Mouse (Mus musculus) intestine, postnatal 0 days (tissue): ENCODE data around the gene Fads1. TPM values are rescaled to one million over a fixed set of nuclear protein-coding genes. Genes with fewer than 3 reads are reported as not detected.
A peak's percentile ranks its signal among the peaks of the same experiment; 100 is the strongest.

Experiments
- ATAC-seq: fragments of 200-750 bp; cut with Nextera tagmentation; 2 replicates; pipeline ENCODE4 v1.8.0; 2017; ENCODE audit warnings: mild to moderate bottlenecking, moderate TSS enrichment, moderate library complexity
- H3K27ac ChIP-seq: fragments of 300-500 bp; sonication (generic); 2 replicates; pipeline ENCODE4 v1.5.1; 2014; ENCODE audit warnings: mild to moderate bottlenecking, low read depth, low read length, moderate library complexity
- H3K27me3 ChIP-seq: fragments of 300-500 bp; sonication (generic); replicated peaks from 2 replicates; pipeline ENCODE4 v1.6.1; 2014; ENCODE audit warnings: low read length, mixed read lengths; ENCODE audit not compliant: control insufficient read depth, insufficient read depth
- H3K36me3 ChIP-seq: fragments of 300-500 bp; sonication (generic); 2 replicates; pipeline ENCODE4 v1.6.1; 2014; ENCODE audit warnings: mild to moderate bottlenecking, moderate library complexity; ENCODE audit not compliant: control insufficient read depth, insufficient read depth
- H3K4me1 ChIP-seq: fragments of 300-500 bp; sonication (generic); replicated peaks from 2 replicates; pipeline ENCODE4 v1.6.1; 2014; ENCODE audit warnings: antibody characterized with exemption, low read length, mixed read lengths; ENCODE audit not compliant: control insufficient read depth, insufficient read depth
- H3K4me2 ChIP-seq: fragments of 300-500 bp; sonication (generic); replicated peaks from 2 replicates; pipeline ENCODE4 v1.6.1; 2014; ENCODE audit warnings: low read depth, mild to moderate bottlenecking, moderate library complexity
- H3K4me3 ChIP-seq: fragments of 300-500 bp; sonication (generic); 2 replicates; pipeline ENCODE4 v1.5.1; 2014; ENCODE audit warnings: low read depth, low read length
- H3K9ac ChIP-seq: fragments of 300-500 bp; sonication (generic); 2 replicates; pipeline ENCODE4 v1.6.1; 2014; ENCODE audit warnings: mild to moderate bottlenecking, low read depth, low read length
- H3K9me3 ChIP-seq: fragments of 300-500 bp; sonication (generic); 2 replicates; pipeline ENCODE4 v1.6.1; 2016; ENCODE audit warnings: mixed run types; ENCODE audit not compliant: control insufficient read depth
- CTCF ChIP-seq: sonication (generic); IDR thresholded peaks from 2 replicates; pipeline ENCODE4 v1.5.1; 2016; ENCODE audit warnings: low read depth, mild to moderate bottlenecking, control low read depth, antibody characterized with exemption, moderate library complexity
- WGBS: fragments of 180-500 bp; shearing (Covaris S2); extraction: QIAGEN DNeasy Blood & Tissue Kit; methylation state at CpG from one replicate; pipeline ENCODE4 v1.1.7; 2014; 5-methylcytosine and 5-hydroxymethylcytosine counted together
- polyA plus RNA-seq: library from polyadenylated mRNA; unstranded; fragments of >200 nt; fragmentation: Nextera tagmentation; extraction: Ambion mirVana; gene quantifications from 2 replicates; pipeline ENCODE4 v1.2.1, GENCODE M21; 2015

The Fads1 gene
- polyA plus RNA-seq, 1 experiment from 2014 or later, result 26.9 TPM

DNA sequence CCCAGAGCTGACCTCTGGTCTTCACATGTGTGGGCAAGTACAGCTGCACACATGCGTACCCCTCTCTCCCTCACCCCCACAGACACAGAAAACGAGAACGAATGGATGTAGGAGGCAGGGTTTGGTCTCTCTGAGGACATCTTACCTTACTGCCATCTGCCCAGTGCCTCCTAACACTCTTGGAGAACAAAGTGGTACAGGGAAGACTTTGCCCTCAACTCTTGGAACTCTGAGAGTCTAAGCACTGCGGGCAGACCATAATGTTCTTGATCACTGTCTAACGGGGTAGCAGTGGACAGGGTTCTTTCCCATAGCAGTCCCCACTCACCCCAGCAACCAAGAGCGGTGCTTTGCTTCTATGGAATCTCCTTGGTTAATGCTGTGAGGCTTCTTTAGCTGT is 6.3 kb downstream of the Fads1 start:
- H3K9ac ChIP-seq, result no peak overlapping the region
- 83% methylated on average over 6 of the region's 6 CpGs for WGBS
- no peak for TF ChIP-seq CTCF
- no peak overlapping the region for H3K4me3 ChIP-seq
- no peaks in the 10 kb centered on the region for H3K27me3 ChIP-seq
- ATAC-seq, result no peak
- H3K4me1 ChIP-seq, result no peaks in the 10 kb centered on the region; the same call in 1 of the 2 replicates
- H3K27ac ChIP-seq, result peak overlapping the region; percentile 41; the same call in 1 of the 2 replicates
- H3K4me2 ChIP-seq, result no peak overlapping the region
- peaks cover 51% of the 10 kb centered on the region for H3K36me3 ChIP-seq
- no peaks in the 10 kb centered on the region for H3K9me3 ChIP-seq

DNA sequence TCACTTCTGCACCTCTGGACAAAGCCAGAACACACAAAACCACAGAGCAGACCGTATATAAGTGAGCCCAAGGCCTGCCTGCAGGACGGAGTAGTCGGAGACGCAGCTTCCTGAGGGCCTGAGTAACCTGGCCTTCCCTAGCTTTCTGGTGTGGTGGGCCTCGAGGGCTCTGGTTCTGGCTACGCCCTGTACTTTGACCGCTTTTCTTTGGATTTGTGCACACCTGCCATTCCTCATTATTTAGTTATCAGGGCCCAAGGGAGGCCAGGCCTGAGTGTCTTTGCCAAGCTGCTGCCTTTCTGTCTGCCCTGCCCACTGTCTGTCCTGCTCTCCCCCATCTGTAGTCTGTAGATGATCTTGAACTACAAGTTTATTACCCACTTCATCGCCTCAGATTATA is 7.3 kb downstream of the Fads1 start:
- peaks cover 61% of the 10 kb centered on the region for H3K36me3 ChIP-seq
- H3K4me3 ChIP-seq, result no peak overlapping the region
- no peaks in the 10 kb centered on the region for H3K4me1 ChIP-seq
- no peak overlapping the region for H3K4me2 ChIP-seq
- H3K27me3 ChIP-seq, result no peaks in the 10 kb centered on the region
- WGBS, result 37% methylated on average over 8 of the region's 8 CpGs
- H3K9ac ChIP-seq, result no peak overlapping the region
- ATAC-seq, result peak; percentile 44
- no peaks in the 10 kb centered on the region for H3K9me3 ChIP-seq
- no peak for TF ChIP-seq CTCF
- no peak overlapping the region; the same call in 1 of the 2 replicates for H3K27ac ChIP-seq

DNA sequence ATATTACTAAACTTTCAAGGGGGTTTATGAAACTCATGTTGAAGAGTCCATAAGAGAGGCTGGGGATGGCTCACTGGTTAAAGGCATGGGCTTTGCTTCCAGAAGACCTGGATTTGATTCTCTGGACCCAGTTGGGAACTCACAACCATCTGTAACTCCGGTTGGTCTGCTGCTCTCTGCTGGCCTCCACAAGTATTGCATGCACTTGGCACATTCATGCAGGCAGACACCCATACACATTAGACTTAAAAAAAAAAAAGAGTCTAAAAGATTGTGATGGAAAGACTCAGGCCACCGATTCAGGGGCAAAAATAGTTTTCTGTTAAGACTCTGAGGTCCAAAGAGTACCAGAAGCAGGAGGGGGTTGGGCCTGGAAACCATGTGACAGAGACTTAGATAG is 8.1 kb downstream of the Fads1 start:
- WGBS, result 50% methylated on average over 2 of the region's 2 CpGs
- no peak overlapping the region for H3K4me3 ChIP-seq
- H3K9ac ChIP-seq, result no peak overlapping the region
- H3K36me3 ChIP-seq, result peaks cover 64% of the 10 kb centered on the region
- H3K4me2 ChIP-seq, result no peak overlapping the region
- TF ChIP-seq CTCF, result peak; percentile 85
- H3K9me3 ChIP-seq, result no peaks in the 10 kb centered on the region
- no peaks in the 10 kb centered on the region for H3K27me3 ChIP-seq
- H3K4me1 ChIP-seq, result no peaks in the 10 kb centered on the region
- peak; percentile 35; the same call in 1 of the 2 replicates for ATAC-seq
- no peak overlapping the region for H3K27ac ChIP-seq

- WGBS, result 60% methylated on average over 7 of the region's 7 CpGs
- no peak for ATAC-seq
- no peaks in the 10 kb centered on the region for H3K4me1 ChIP-seq
- no peak for TF ChIP-seq CTCF
- no peaks in the 10 kb centered on the region for H3K27me3 ChIP-seq
- H3K27ac ChIP-seq, result no peak overlapping the region
- H3K4me3 ChIP-seq, result no peak overlapping the region
- H3K36me3 ChIP-seq, result peaks cover 65% of the 10 kb centered on the region
- no peak overlapping the region for H3K9ac ChIP-seq
- H3K4me2 ChIP-seq, result no peak overlapping the region
- no peaks in the 10 kb centered on the region for H3K9me3 ChIP-seq
Measured at GRCm38 (mm10) chr19:10191326-10191725, 8.6 kb downstream of the Fads1 start.

- WGBS, result 84% methylated on average over 11 of the region's 11 CpGs
- no peaks in the 10 kb centered on the region for H3K4me1 ChIP-seq
Measured at GRCm38 (mm10) chr19:10194337-10194736, 11.6 kb downstream of the Fads1 start.

GRCm38 (mm10) chr19:10195252-10195651 is 12.6 kb downstream of the Fads1 start:
- no peak for ATAC-seq
- TF ChIP-seq CTCF, result no peak
- H3K9me3 ChIP-seq, result no peaks in the 10 kb centered on the region
- H3K9ac ChIP-seq, result no peak overlapping the region
- H3K36me3 ChIP-seq, result peaks cover 56% of the 10 kb centered on the region
- 66% methylated on average over 5 of the region's 5 CpGs for WGBS
- no peaks in the 10 kb centered on the region for H3K4me1 ChIP-seq
- no peak overlapping the region for H3K27ac ChIP-seq
- H3K4me3 ChIP-seq, result no peak overlapping the region
- H3K27me3 ChIP-seq, result no peaks in the 10 kb centered on the region
- no peak overlapping the region for H3K4me2 ChIP-seq

More at GRCm38 (mm10) chr19:10194337-10194736, 11.6 kb downstream of the Fads1 start:
- no peak overlapping the region for H3K4me2 ChIP-seq
- peaks cover 50% of the 10 kb centered on the region for H3K36me3 ChIP-seq
- no peak for ATAC-seq
- TF ChIP-seq CTCF, result peak; percentile 28; the same call in 1 of the 2 replicates
- no peak overlapping the region for H3K9ac ChIP-seq
- H3K9me3 ChIP-seq, result no peaks in the 10 kb centered on the region
- H3K27ac ChIP-seq, result no peak overlapping the region
- no peak overlapping the region for H3K4me3 ChIP-seq
- H3K27me3 ChIP-seq, result no peaks in the 10 kb centered on the region

DNA sequence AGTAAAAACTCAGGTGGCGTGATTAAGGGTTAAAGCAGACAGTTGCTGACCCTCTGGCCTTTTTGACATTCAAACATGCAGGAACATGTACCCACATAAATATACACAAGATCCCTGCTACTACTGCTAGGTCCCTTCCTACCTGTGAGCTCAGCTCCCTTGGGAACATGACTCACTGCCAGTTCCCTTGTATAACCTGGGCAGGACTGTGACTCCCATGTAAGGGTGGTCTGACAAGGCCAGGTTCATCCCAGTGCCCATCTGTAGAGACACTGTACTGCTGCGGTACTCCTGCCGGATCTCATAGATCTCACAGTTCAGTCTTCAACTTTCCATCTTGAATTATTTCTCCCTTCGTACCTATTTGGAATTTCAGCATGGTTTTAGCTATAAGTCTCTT is 14.4 kb downstream of the Fads1 start:
- Histone ChIP-seq H3K9me3 (no peaks in the 10 kb centered on the region), H3K4me2 (no peak overlapping the region), H3K27me3 (no peaks in the 10 kb centered on the region), H3K9ac (no peak overlapping the region), H3K27ac (no peak overlapping the region), H3K4me1 (no peaks in the 10 kb centered on the region), H3K36me3 (peaks cover 60% of the 10 kb centered on the region), H3K4me3 (no peak overlapping the region)
- ATAC-seq, result no peak
- TF ChIP-seq CTCF, result no peak
- WGBS, result 88% methylated on average over 4 of the region's 4 CpGs
